Mouse (Mus musculus): ENCODE measurements around the gene Phf12. TPM values are rescaled to one million over a fixed set of nuclear protein-coding genes. Genes with fewer than 3 reads are reported as not detected.

Gene Phf12
- 9.1 and 13.1 TPM in 2 replicates for polyA plus RNA-seq (2015; fragmentation: Nextera tagmentation; extraction: Ambion mirVana)

DNA sequence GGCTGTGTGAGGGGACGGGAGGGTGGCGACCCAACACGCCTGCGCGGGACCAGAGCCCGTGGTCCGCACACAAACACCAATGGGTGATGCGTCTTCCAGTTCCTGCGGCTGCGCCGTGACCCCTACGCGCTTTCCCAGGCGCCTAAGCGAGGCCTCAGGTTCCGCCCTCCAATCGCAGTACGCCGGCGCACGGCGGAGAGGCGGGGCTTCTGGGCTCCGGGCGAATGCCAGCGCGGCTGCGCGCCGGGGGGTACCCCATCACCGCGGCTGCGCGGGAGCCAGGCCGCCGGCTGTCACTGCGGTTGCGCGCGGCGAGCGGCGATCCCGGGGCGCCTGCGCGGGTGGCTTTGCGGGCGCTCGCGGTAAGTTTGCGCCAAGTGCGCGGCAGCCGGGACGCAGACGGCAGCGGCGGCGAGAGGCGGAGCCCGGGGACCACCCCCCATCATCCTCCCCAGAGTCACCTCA lies at the start of gene Phf12:
Gene Phf12, plus strand, starts transcription at position 314 of the 465 bp plus-strand sequence.

DNA sequence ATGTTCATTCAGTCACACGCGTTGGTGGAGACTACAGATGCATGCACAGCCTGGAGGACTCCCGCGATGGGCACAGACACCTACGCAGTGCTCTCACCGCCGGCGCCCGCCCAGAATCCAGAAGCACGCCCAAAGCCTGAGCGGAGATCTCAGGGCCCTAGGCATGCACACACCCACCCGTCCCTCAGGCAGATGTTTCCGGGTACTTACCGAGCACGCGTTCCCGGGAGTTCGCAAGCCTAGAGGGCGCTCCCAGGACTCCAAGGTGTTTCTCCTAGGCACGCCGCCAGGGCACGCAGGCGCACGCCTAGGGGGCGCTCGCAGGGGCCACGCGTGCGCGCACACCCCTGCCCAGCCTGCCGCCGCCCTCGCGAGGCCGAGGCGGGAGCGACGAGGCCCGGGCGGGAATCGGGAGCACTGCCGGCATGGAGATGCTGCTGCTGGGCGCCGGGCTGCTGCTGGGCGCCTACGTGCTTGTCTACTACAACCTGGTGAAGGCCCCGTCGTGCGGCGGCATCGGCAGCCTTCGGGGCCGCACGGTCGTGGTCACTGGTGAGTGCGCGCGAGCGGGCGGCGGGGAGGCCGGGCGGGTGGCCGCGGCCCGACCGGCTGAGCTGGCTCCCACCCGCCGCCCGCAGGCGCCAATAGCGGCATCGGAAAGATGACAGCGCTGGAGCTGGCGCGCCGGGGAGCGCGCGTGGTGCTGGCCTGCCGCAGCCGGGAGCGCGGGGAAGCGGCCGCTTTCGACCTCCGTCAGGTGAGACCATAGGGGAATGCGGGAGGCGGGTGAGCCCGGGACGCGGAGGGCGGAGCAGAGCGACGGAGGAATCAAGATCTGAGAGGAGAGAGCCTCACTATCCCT lies 49.6 kb downstream of the Phf12 start, which contains the start of gene Dhrs13:
Gene Dhrs13, plus strand, starts transcription at position 334 of the 862 bp plus-strand sequence.

DNA sequence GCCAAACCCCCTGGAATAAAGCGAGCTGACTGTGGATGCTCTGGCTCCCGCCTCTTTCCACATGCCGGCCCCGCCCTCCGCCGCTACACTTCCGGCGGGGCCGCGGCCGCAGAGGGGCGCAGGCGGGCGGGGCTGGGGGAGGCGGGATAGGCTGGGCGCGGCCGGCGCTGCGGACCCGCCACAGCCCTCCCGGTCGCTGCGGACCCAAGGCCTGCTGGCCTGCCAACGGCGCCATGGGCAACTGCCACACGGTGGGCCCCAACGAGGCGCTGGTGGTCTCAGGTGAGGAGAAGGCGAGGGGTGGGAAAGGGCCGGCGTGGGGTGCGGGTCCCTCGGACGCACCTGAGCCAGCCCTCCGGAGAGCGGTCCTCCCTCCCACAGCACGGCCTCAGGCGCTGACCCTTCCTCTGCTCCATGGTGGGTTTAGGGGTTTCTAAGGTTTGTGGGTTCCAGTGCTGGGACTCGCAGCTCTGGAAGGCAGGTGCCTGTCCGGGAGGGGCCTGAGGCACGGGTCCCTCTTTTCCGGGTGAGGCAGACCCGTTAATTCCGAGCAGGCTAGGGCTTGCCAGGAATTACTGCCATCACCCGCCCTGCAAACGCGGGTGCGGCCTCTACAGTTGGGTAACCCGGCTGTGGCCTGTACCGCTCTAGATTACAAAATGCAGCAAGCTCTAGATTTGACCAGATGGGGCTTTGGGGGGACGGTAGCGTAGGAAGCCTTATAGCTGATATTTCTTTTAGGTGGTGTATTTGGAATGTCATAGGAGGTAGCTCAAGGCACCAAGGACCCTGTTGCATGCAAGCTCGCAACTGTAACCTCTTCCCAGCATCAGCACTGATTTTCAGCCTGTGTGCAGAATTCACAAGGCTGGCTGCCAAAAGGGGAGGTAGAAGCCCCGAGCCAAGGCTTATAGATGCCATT lies 55.5 kb downstream of the Phf12 start, which contains the start of gene Flot2:
Gene Flot2, plus strand, starts transcription at position 101 of the 922 bp plus-strand sequence.

Small RNA genes lying within 50 kb of the gene (microRNA-seq; reads per million reads assigned to microRNA genes)
- 44.8 reads per million, percentile 33 among the genes with 10 or more reads in this experiment for gene Mir144 (ENCODE audit: borderline replicate concordance, insufficient number of aligned reads)
- gene Mir451a (ENCODE audit: borderline replicate concordance, insufficient number of aligned reads): not detected
- not detected for gene Mir451b (ENCODE audit: borderline replicate concordance, insufficient number of aligned reads)

Other genes with a start within 250 kb of the Phf12 start
- 17.0 and 23.6 TPM in 2 replicates for gene Myo18a, start 219.5 kb upstream of the Phf12 start, polyA plus RNA-seq (2015; fragmentation: Nextera tagmentation; extraction: Ambion mirVana)
- 0.17 and 0.88 TPM in 2 replicates for gene Gm10277, start 195.0 kb upstream of the Phf12 start, polyA plus RNA-seq (2015; fragmentation: Nextera tagmentation; extraction: Ambion mirVana)
- 3.2 and 6.5 TPM in 2 replicates for gene Pipox, start 88.7 kb upstream of the Phf12 start, polyA plus RNA-seq (2015; fragmentation: Nextera tagmentation; extraction: Ambion mirVana)
- 1.5 and 1.8 TPM in 2 replicates for gene Sez6, start 52.0 kb upstream of the Phf12 start, polyA plus RNA-seq (2015; fragmentation: Nextera tagmentation; extraction: Ambion mirVana)
- gene Dhrs13, start 49.5 kb downstream of the Phf12 start, polyA plus RNA-seq (2015; fragmentation: Nextera tagmentation; extraction: Ambion mirVana): 13.1 and 22.1 TPM in 2 replicates
- 73.4 and 83.2 TPM in 2 replicates for gene Flot2, start 55.2 kb downstream of the Phf12 start, polyA plus RNA-seq (2015; fragmentation: Nextera tagmentation; extraction: Ambion mirVana)
- 18.5 and 31.0 TPM in 2 replicates for gene Eral1, start 97.6 kb downstream of the Phf12 start, polyA plus RNA-seq (2015; fragmentation: Nextera tagmentation; extraction: Ambion mirVana)
- gene Fam222b, start 111.9 kb downstream of the Phf12 start, polyA plus RNA-seq (2015; fragmentation: Nextera tagmentation; extraction: Ambion mirVana): 7.7 and 11.3 TPM in 2 replicates
- gene Traf4, start 182.8 kb downstream of the Phf12 start, polyA plus RNA-seq (2015; fragmentation: Nextera tagmentation; extraction: Ambion mirVana): 26.5 and 29.7 TPM in 2 replicates
- gene Nek8, start 193.9 kb downstream of the Phf12 start, polyA plus RNA-seq (2015; fragmentation: Nextera tagmentation; extraction: Ambion mirVana): 12.4 and 15.0 TPM in 2 replicates
- 43.8 and 59.8 TPM in 2 replicates for gene Tlcd1, start 194.0 kb downstream of the Phf12 start, polyA plus RNA-seq (2015; fragmentation: Nextera tagmentation; extraction: Ambion mirVana)
- 1,480 and 1,753 TPM in 2 replicates for gene Rpl23a, start 200.8 kb downstream of the Phf12 start, polyA plus RNA-seq (2015; fragmentation: Nextera tagmentation; extraction: Ambion mirVana)
- 133 and 149 TPM in 2 replicates for gene Rab34, start 205.7 kb downstream of the Phf12 start, polyA plus RNA-seq (2015; fragmentation: Nextera tagmentation; extraction: Ambion mirVana)
- gene Proca1, start 210.6 kb downstream of the Phf12 start, polyA plus RNA-seq (2015; fragmentation: Nextera tagmentation; extraction: Ambion mirVana): 6.5 and 7.8 TPM in 2 replicates